Mouse (Mus musculus) gastrocnemius, adult 2 months (tissue): Measurements from ENCODE around the gene Etfbkmt. TPM values are rescaled to one million over a fixed set of nuclear protein-coding genes. Genes with fewer than 3 reads are reported as not detected.
"Not testable (repeated sequence)": the region's sequence is repeated elsewhere in the genome, so short reads cannot be mapped to it uniquely, and the experiment has no call there.

Experiments used
- DNase-seq: peaks from one replicate; pipeline ENCODE4 v3.0.0; 2022
- H3K27ac ChIP-seq: fragments of 200-600 bp; 2 replicates; pipeline ENCODE4 v1.8.1; 2022; ENCODE audit warnings: mild to moderate bottlenecking
- H3K4me3 ChIP-seq: fragments of 200-600 bp; 2 replicates; pipeline ENCODE4 v1.8.1; 2022; ENCODE audit warnings: mild to moderate bottlenecking, moderate library complexity
- CTCF ChIP-seq: fragments of 200-600 bp; IDR thresholded peaks from 2 replicates; pipeline ENCODE4 v1.8.1; 2022; ENCODE audit warnings: antibody characterized with exemption, mild to moderate bottlenecking, moderate library complexity
- intact Hi-C: fragments of 180-260 bp; cut with DNase I; formaldehyde crosslinking; loops from one replicate; pipeline ENCODE4 v1.15.1; 2025
- total RNA-seq, 2 experiments: library from RNA; stranded (reverse); gene quantifications; 2 replicates each; pipeline ENCODE4 v1.2.3; 2021

The Etfbkmt gene
- total RNA-seq, 2 experiments from 2014 or later: 13.7 to 14.8 TPM

DNA sequence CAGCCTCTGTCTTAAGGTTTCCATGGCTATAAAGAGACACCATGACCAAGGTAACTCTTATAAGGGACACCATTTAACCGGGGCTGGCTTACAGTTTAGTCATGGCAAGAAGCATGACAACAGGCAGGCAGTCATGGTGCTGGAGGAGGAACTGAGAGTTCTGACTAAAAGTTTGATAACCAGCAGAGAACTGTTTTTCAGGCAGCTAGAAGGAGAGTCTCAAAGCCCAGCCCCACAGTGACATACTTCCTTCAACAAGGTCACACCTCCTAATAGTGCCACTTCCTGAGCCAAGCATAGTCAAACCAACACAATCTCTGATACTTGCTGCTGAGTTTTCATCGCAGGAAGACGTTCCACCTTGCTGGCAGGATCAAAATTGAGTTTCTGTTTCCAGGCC is 638 bp upstream of the Etfbkmt start:
- no peak overlapping the region for H3K4me3 ChIP-seq
- intact Hi-C loops: no loop called here
- TF ChIP-seq CTCF: no peak
- DNase-seq: no peak
- no peak overlapping the region for H3K27ac ChIP-seq

DNA sequence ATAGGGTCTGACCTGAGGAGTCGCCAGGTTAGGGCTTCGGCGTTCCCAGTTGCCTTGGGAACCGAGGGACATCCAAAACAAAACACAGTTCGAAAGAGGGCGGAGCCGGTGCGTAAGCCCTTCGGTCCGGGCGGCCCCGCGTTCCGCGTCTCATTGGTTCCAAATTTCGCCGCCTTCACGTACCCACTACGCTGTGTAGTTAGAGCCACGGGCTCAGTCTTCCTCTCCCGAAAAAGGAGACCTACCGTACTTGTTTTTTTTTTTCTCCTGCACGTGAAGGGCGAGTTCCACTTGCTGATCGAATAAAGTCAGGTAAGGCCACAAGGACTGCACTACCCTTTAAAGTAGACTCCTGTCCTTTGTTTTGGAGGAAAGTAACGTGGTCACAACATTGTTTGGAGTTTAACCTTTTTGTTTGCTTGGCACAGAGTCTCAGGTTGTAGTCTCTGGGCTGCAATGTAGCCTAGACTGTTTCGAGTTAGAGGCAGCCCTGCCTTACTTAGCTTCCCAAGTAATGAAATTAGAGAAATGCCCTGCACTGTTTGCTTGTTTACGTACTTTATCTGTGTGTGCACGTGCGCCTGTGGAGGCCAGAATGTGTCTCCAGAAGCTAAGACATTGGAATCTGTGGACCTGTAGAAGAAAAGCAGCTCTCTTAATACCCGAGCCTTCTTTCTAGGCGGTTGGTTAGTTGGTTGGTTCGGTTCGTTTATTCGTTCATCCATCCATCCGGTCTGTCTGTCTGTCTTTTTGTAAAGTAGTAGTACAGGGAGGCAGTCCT is 1.9 kb downstream of the Etfbkmt start:
- no peak for TF ChIP-seq CTCF
- intact Hi-C loops: loop anchor here (5.0 kb wide), 1 partner anchor 46 kb away; the partner anchor contains the start of gene Amn1
- DNase-seq: peak; percentile 89
- Histone ChIP-seq H3K27ac (peak overlapping the region; percentile 89), H3K4me3 (peak overlapping the region; percentile 81)

DNA sequence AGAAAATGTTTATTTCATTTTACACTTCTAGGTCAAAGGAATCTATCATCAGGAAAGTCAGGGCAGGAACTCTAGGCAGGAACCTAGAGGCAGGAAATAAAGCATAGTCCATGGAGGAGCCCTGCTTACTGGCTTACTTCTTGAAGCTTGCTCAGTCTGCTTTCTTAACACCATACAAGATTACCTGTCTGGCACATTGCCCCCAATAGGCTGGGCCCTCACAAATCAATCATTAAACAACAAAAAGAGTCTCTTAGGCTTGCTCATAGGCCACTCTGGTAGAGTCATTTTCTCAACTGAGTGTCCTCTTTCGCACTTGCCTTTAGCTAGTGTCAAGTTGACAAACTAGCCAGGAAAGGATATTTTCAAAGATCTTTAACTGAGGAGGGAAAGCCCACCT is 5.5 kb downstream of the Etfbkmt start:
- no peak for DNase-seq
- TF ChIP-seq CTCF: no peak
- H3K4me3 ChIP-seq: no peak overlapping the region
- intact Hi-C loops: no loop called here
- H3K27ac ChIP-seq: no peak overlapping the region

DNA sequence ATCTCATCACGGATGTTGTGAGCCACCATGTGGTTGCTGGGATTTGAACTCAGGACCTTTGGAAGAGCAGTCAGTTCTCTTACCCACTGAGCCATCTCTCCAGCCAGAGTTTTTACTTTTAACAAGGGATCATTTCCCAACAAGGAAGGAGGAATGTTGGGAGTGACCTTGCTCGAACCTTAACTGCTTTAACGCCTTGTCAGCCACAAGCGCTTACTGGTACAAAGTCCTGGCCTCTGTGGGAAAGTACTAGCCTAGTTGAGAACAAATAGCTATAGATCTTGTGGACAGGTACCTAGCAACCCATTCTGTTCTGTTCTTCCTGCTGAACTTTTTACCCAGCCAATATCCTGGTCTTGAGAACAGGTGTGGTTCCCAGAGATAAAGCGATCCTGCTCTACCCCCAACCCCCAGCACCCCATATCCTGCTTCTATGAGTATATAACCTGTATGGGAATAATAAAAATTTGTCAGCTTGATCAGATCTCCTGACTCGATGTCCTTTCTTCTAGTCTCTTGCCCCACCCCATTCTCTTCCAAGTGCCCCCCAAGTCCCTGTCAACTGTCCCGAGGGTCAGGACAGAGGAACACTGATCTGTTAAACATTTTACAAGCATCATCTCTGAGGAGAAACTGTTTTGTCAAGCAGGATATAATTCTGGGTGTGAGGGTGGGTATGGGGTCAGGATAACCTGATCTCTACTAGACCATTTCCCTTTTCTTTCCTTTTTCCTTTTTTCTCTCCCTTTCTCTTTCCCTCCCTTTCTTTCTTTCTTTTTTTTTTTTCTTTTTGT is 9.0 kb downstream of the Etfbkmt start:
- H3K27ac ChIP-seq: no peak overlapping the region
- no peak overlapping the region for H3K4me3 ChIP-seq
- intact Hi-C loops: no loop called here
- no peak for TF ChIP-seq CTCF
- no peak for DNase-seq

DNA sequence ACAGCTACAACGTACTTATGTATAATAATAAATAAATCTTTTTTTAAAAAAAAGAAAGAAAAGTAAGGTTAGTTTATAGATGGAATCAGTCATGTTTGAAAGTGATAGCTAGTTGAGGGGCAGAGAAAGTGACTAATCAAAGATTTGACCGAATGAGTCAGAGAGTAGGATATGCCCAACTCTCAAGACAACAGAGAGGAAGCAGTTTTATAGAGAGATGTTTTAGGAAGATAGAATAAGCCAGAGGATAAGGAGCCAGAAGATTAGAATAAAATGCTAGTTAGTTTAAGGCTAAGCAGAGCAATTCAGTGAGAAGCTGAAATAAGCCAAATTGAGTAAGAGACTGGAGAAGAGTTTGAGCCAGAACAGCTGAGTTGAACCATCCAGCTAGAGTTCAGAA is 12.5 kb downstream of the Etfbkmt start:
- intact Hi-C loops: no loop called here

DNA sequence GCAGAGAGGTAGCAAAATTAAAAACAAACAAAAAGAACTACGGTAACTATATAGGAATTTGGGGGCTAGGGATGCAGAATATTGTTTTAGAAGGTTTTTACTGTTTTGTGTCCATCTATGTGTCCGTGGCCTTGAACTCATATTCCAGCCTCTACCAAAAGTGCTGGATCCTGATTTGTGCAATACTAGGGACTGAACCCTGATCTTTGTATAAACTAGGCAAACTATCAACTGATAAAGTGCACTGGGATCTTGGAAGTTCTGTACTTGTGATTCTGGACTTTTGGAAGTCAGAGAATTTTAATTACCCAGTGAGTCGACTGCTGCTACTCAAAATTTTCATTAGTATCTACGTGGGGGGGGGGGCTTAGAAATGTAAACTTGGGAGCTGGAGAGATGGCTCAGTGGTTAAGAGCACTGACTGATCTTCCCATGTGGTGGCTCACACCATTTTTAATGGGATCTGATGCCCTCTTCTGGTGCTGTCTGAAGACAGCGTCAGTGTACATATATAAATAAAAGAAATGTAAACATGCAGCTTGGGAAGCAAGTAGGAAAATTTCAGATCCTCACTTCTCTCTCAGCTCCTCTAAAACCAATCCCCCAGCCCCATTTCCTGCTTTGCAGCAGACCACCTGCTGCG is 13.9 kb downstream of the Etfbkmt start:
- H3K27ac ChIP-seq: no peak overlapping the region

More for the DNA sequence above, 12.5 kb downstream of the Etfbkmt start:
- Histone ChIP-seq H3K4me3 (no peak overlapping the region), H3K27ac (no peak overlapping the region)
- no peak for TF ChIP-seq CTCF
- DNase-seq: no peak

DNA sequence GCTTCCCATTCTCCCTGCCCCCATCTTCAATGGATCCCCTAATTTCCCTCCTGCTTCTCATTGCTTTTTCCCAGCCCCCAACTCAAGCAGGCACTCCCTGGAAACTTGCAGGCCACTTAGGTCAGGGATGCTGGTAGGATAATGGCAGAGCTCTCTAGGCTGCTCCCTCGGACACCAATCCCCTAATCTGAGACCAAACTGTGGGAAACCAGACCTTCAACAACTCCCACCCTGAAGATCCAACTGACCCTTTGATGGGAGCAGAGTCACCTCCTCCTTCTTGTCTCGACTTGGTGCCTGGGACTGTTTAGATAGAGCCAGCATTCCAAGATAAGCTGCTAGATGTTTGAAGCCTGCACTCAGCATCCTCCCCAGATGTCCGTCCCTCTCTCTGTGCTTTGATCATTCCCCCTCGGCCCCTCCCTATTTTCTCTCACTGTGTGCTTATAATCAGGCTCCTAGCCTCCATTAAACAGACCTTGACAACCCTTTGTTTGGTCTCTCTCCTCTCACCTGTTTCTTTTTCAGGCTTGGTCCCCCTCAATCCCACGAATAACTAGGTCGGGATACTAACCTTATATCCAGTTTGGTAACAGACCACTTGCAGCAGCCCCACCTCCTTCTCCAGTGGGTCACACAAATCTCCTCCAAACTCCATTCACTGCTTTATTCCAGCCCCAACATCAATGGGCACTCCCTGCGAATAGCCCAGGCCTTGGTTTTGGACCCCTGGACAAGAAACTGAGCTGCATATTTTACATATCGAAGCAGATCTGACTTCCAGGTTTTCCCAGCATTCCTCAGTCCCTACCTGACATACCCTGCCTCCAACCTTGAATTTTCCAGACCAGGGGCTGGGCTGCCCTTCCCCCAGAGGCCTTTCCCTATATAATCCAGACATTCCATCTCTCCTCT is 14.7 kb downstream of the Etfbkmt start:
- intact Hi-C loops: no loop called here
- no peak for DNase-seq
- no peak for TF ChIP-seq CTCF
- Histone ChIP-seq H3K27ac (no peak overlapping the region), H3K4me3 (no peak overlapping the region)

More for the DNA sequence above, 13.9 kb downstream of the Etfbkmt start:
- no peak for DNase-seq
- intact Hi-C loops: no loop called here
- H3K4me3 ChIP-seq: no peak overlapping the region
- no peak for TF ChIP-seq CTCF

DNA sequence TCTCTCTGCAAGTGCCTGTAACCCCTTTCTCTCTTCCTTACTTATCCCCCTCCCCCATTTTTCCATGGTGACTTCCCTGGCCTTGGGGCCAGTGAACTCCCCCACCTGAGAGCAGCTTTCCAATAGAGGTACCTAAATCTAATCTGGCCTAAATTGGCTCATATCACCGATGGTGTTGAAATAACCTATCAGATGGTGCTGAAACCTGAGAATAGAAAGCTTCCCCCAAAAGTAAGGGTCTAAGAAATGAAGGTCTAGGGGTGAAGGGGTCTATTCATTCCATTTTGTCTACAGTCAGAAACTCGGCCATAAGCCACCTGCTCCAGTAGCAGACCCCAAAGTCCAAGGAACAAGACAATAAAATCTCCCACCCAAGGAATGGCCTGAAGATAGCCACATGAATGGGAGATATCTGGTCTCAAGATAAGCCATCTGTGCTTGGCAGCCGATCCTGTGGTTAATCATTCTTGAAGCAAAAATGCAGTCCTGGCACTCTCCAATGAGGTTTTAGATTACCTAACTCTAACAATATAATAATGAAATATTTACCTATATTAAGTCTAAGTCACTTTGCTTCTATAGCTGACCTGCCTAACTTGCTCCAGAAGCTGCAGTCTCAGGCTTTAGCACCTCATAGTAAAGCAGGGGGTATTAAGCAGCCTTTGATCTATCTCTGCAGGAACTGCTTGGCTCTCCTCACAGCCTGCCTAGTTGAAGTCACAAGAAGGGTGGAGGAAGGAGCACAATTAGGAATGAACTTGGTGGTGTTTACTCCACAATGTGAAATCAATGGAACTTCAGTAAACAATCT is 15.6 kb downstream of the Etfbkmt start:
- intact Hi-C loops: no loop called here
- no peak for TF ChIP-seq CTCF
- DNase-seq: peak; percentile 25
- no peak overlapping the region for H3K27ac ChIP-seq
- no peak overlapping the region for H3K4me3 ChIP-seq

DNA sequence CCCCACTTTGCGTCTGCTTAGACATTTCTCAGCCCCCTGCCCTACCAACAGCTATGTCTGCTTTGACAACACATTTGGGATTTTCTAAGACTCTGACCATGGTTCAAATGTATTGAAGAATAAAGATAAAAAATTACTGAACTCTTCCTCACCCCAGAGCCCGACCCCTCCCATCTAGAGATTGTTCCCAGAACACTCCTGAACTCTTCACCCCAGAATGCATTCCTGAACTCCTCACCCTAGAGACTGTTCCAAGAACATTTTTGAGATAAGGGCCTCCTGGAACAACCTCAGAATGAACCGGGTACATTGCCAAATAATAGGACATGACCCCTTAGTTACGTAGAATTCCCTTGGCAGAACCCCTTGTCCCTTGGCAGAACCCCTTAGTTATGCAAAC is 27.4 kb downstream of the Etfbkmt start:
- H3K4me3 ChIP-seq, intact Hi-C loops, DNase-seq: not testable (repeated sequence)
- peak overlapping the region; percentile 58 for H3K27ac ChIP-seq

DNA sequence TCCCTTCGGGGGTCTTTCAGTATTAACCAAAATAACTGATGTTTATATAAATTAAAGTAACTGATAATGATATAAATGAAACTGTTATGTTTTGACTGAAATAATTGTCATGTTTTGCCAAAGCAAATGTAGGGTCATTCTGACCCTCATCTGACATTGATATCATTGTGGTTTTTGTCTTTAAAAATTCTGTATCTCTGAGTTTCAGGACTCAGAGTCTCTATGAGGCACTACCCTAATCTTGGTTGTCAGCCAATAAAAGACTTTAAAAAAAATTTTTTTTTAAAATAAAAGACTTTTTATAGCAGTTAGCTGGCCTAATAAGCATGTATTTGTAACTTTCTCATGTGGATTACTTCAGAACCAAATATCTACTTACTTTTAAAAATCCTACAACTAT is 28.0 kb downstream of the Etfbkmt start:
- intact Hi-C loops: no loop called here
- H3K4me3 ChIP-seq: no peak overlapping the region
- no peak for TF ChIP-seq CTCF
- no peak overlapping the region; the same call in 1 of the 2 replicates for H3K27ac ChIP-seq
- DNase-seq: no peak

DNA sequence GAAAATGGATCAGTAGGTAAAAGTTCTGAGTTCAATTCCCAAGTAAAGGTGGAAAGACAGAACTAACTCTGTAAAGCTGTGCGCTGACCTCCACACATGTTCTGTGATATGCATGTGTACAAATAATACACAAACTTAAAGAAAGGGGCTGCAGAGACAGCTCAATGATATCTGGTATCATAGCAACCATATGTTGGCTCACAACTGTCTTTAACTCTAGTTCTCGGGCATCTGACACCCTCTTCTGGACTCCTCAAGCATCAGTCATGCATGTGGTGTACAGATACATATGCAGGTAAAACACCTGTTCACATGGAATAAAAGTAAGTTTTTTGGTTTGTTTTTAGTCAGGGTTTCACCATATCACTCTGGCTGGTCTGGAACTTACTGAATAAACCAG is 28.8 kb downstream of the Etfbkmt start:
- H3K27ac ChIP-seq: no peak overlapping the region
- no peak overlapping the region for H3K4me3 ChIP-seq
- no peak for DNase-seq
- TF ChIP-seq CTCF: no peak
- intact Hi-C loops: no loop called here

DNA sequence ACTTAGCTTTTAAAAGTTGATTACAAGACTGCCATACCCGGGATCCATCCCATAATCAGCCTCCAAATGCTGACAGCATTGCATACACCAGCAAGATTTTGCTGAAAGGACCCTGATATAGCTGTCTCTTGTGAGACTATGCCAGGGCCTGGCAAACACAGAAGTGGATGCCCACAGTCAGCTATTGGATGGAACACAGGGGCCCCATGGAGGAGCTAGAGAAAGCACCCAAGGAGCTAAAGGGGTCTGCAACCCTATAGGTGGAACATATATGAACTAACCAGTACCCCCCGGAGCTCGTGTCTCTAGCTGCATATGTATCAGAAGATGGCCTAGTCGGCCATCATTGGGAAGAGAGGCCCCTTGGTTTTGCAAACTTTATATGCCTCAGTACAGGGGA is 30.3 kb downstream of the Etfbkmt start:
- intact Hi-C loops, H3K27ac ChIP-seq, DNase-seq, H3K4me3 ChIP-seq: not testable (repeated sequence)
